Mouse (Mus musculus) liver, adult 10 weeks (tissue): Measurements from ENCODE around the gene Klf1. TPM values are rescaled to one million over a fixed set of nuclear protein-coding genes. Genes with fewer than 3 reads are reported as not detected.

Experiments
- polyA plus RNA-seq: library from polyadenylated mRNA; stranded (reverse); fragments of 350-450 nt; fragmentation: Illumina TruSeq; extraction: RNeasy Lipid Tissue Mini Kit (QIAGEN cat#74804); gene quantifications from one replicate; pipeline ENCODE4 v1.2.3, GENCODE M21; 2014; ENCODE audit warnings: low read depth, low replicate concordance

Gene Klf1
- polyA plus RNA-seq: 1.0 TPM

GRCm38 (mm10) chr8:84901752-84902151 lies at the start of gene Klf1:
Gene Klf1 (plus strand): TSS chr8:84901928.

GRCm38 (mm10) chr8:84856864-84857441 lies 44.8 kb upstream of the Klf1 start, which contains the start of gene Farsa:
Gene Farsa (plus strand): TSS chr8:84856989.

GRCm38 (mm10) chr8:84871376-84872308 lies 30.1 kb upstream of the Klf1 start, which contains the start of gene Syce2:
Gene Syce2 (plus strand): TSS chr8:84872111.

GRCm38 (mm10) chr8:84893709-84894134 lies 8.0 kb upstream of the Klf1 start, which contains the start of gene Gcdh:
Gene Gcdh (minus strand): TSS chr8:84893921.

GRCm38 (mm10) chr8:84908421-84909161 lies 6.9 kb downstream of the Klf1 start, which contains the start of gene Dnase2a:
Gene Dnase2a (plus strand): TSS chr8:84908560.

GRCm38 (mm10) chr8:84936962-84937546 lies 35.3 kb downstream of the Klf1 start, which contains the start of gene Mast1:
Gene Mast1 (minus strand): TSS chr8:84937359.

GRCm38 (mm10) chr8:84946528-84947240 lies 45.0 kb downstream of the Klf1 start, which contains the start of gene Rtbdn:
Gene Rtbdn (plus strand): TSS chr8:84946991.

Other genes with a start within 250 kb of the Klf1 start
- gene Ier2, start 239.1 kb upstream of the Klf1 start, polyA plus RNA-seq: 2.0 TPM
- gene Trmt1, start 215.6 kb upstream of the Klf1 start, polyA plus RNA-seq: 6.6 TPM
- gene Nacc1, start 214.1 kb upstream of the Klf1 start, polyA plus RNA-seq: 1.3 TPM
- not detected for gene Lyl1, start 200.5 kb upstream of the Klf1 start, polyA plus RNA-seq
- gene G430095P16Rik, start 178.9 kb upstream of the Klf1 start, polyA plus RNA-seq: not detected
- gene Nfix, start 101.6 kb upstream of the Klf1 start, polyA plus RNA-seq: 13.6 TPM
- 1.3 TPM for gene Dand5, start 79.1 kb upstream of the Klf1 start, polyA plus RNA-seq
- gene Gadd45gip1, start 70.4 kb upstream of the Klf1 start, polyA plus RNA-seq: 0.74 TPM
- 9.8 TPM for gene Rad23a, start 61.3 kb upstream of the Klf1 start, polyA plus RNA-seq
- 778 TPM for gene Calr, start 55.0 kb upstream of the Klf1 start, polyA plus RNA-seq
- gene Farsa, start 44.9 kb upstream of the Klf1 start, polyA plus RNA-seq: 2.9 TPM
- gene Syce2, start 29.8 kb upstream of the Klf1 start, polyA plus RNA-seq: 1.8 TPM
- gene Gcdh, start 8.0 kb upstream of the Klf1 start, polyA plus RNA-seq: 511 TPM
- gene Dnase2a, start 6.6 kb downstream of the Klf1 start, polyA plus RNA-seq: 9.4 TPM
- not detected for gene Mast1, start 35.4 kb downstream of the Klf1 start, polyA plus RNA-seq
- gene Rtbdn, start 45.1 kb downstream of the Klf1 start, polyA plus RNA-seq: not detected
- gene Gm49661, start 67.5 kb downstream of the Klf1 start, polyA plus RNA-seq: not detected
- 42.1 TPM for gene Prdx2, start 67.7 kb downstream of the Klf1 start, polyA plus RNA-seq
- gene Rnaseh2a, start 67.8 kb downstream of the Klf1 start, polyA plus RNA-seq: 2.5 TPM
- 0.50 TPM for gene Junb, start 76.8 kb downstream of the Klf1 start, polyA plus RNA-seq
- 4.8 TPM for gene Hook2, start 88.7 kb downstream of the Klf1 start, polyA plus RNA-seq
- gene Best2, start 112.6 kb downstream of the Klf1 start, polyA plus RNA-seq: not detected
- gene Asna1, start 123.4 kb downstream of the Klf1 start, polyA plus RNA-seq: 7.6 TPM
- 16.7 TPM for gene Trir, start 124.9 kb downstream of the Klf1 start, polyA plus RNA-seq
- 5.4 TPM for gene Tnpo2, start 135.0 kb downstream of the Klf1 start, polyA plus RNA-seq
- gene Fbxw9, start 158.1 kb downstream of the Klf1 start, polyA plus RNA-seq: 2.5 TPM
- not detected for gene Gm5741, start 166.1 kb downstream of the Klf1 start, polyA plus RNA-seq
- 7.5 TPM for gene Dhps, start 169.8 kb downstream of the Klf1 start, polyA plus RNA-seq
- gene Wdr83os, start 178.8 kb downstream of the Klf1 start, polyA plus RNA-seq: 11.6 TPM
- 2.8 TPM for gene Wdr83, start 179.4 kb downstream of the Klf1 start, polyA plus RNA-seq
- gene Man2b1, start 181.3 kb downstream of the Klf1 start, polyA plus RNA-seq: 12.2 TPM
- 1.7 TPM for gene Zfp791, start 221.2 kb downstream of the Klf1 start, polyA plus RNA-seq
- not detected for gene Cks1brt, start 250.0 kb downstream of the Klf1 start, polyA plus RNA-seq